Mouse (Mus musculus): ENCODE data around the gene Ccdc88c.

Ccdc88c gene

DNA sequence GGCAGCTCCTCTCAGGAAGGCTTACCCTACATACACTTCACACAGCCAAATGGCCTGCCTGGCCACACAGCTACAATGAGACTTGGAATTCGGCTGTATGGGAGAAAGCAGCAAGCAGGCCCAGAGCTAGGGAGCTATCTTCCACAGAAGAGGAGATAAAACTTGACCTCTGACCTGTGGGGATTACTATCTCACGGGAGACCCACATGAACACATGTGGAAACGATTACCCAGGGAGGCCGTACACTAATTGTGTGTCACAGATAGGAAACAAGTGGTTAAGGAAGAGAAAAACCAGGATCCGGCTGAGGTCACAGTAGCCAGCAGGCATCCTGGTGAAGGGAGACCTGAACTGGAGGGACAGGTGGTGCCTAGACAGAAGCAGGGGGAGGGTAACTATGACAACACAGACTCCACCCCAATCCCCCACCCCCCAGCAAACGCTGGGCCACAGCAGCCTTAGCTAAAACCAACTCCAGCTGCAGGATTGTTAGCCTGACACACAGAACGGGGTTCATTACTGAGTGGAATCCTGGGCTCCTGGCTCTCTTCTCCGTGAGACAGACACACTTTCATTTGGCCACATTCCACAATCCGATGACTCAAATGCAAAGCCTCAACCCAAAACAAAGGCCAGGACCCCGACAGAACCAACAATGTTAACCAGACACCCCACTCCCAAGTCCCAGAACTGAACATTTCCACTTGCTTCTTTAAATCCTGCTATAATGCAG is 30.9 kb downstream of the Ccdc88c start:
- no peak for DNase-seq (ENCODE audit: low read depth)

DNA sequence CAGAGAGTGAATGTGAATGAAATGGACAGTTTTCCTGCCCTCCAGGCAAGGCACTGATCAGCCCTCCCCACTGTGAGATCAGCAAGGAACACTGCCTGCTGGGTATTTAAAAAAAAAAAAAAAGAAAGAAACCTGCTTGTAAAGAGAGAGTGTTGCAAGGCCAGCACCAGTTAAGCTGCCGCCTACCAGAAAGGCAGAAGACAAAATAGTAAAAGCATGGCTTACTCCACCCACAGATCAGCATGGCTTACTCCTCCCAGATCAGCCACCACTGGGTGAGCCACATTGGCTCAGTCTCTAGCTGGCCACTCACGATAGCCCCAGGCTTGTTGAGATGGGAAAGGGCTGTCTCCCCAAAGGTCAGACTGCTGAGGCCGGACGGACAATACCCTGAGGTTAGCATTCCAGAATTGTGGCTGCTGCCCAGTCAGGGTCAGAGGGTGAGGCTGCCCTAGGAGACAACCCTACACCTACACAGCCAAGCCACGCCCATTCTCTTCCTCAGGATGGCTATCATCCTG is 32.4 kb downstream of the Ccdc88c start:
- DNase-seq (ENCODE audit: low read depth) = no peak

DNA sequence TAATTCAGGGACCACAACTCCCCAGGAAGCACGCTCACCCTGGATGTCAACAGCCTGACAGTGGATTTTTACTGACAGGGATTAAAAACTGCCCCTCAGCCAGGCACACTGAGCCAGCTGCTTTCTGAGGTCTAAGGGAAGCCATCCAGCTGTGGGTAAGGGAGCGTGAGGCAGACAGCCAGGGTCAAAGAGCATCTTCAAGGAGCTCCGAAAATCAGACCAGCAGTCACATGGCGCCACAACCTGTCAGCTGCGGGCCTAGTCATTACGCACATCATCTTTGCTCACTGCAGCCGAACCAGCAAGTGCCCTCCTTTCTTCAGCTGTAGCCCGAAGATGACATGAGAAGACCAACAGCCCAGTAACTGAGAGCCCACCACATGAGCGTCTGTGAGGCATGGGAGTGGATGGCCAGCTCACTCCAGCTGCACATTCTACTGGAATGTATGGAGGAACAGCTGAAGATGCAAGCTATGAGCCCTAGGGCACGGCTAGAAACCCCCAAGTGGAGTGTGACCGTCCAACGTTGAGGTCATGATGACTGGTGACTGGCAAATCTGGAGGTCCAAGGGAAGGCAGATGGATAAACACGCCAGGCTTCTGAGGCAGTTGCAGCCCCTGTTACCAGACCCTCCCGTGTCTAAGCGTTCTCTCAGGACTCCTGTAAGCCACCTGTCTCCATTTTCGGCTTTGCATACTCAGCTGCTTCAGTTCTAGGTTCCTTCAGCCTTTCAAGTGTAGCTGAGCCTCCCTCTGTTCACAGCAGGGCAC is 33.1 kb downstream of the Ccdc88c start:
- DNase-seq (ENCODE audit: low read depth) = no peak

DNA sequence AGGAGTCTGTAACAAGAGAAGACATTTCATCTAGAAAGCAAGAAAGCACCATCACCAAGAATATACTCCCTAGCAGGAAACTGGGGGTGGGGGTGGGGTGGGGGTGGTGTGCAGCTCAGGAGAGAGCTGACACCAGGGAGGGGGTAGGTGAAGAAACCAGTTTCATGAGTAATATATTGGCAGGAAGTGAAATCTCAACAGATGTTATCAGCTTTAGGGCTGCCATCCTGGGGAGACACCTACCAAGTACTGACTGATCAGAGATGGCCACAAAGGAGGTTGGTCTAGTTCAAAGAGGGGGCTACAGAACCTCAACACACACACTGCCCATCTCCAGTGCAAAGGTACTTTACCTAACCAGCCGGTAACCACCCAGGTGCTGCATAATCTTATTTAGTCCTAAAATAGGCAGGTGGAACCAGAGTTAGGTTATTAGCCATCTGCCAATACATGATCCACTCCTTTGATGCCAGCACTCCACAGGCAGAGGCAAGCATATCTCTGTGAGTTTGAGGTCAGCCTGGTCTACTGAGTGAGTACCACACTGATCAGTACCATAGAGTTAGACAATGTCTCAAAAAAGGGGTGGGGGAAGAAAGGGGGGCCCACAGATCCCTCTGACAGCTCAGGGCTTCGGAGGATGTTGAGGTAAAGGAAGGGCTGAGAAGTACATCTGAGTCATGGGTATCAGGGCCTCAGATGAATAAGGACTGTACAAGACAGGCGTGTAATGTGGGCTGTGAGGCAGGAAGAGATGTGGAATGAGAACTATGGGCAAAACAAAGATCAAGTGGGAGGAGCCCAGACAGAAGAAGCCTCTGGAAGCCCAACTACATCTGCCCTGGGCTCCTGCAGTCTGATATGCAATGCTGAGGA is 34.5 kb downstream of the Ccdc88c start:
- no peak for DNase-seq (ENCODE audit: low read depth)

DNA sequence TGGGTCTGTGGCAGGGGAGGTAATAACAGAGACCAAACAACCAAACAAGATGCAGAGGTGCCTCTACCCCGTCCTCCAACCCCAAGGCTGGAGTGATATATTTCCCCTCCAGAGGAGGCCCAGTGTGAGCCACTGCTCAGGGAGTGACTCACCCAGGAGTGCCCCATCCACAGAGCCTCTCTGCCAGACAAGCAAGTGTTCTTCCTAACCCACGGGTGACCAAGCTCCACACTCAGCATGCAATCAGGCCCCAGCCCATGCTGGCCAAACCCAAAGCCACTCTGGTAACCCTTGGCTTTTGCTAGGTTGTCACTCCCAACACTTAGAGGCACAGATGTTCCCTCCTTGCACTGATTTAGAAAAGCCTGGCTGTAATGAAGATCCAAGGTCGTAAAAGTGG is 35.7 kb downstream of the Ccdc88c start:
- DNase-seq (ENCODE audit: low read depth) = no peak

DNA sequence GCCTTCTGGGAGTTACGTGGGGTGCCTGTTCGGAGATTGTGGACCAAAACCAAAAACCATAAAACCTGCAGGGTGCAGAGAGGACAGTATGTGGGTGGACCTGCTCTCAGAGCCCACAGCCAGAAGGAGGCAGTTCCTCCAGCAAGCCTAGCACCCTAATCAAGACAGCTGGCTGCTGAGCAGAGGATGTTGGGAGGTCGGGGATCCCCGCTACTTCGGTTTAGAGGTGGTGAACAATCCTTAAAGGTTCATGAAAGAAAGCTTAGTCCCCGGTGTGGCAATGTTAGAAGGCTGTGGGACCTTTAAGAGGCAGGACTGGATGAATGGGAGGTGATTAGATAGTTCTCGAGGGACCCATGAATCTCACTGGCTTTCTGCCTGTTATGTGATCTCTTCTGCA is 36.4 kb downstream of the Ccdc88c start:
- DNase-seq (ENCODE audit: low read depth) = no peak

DNA sequence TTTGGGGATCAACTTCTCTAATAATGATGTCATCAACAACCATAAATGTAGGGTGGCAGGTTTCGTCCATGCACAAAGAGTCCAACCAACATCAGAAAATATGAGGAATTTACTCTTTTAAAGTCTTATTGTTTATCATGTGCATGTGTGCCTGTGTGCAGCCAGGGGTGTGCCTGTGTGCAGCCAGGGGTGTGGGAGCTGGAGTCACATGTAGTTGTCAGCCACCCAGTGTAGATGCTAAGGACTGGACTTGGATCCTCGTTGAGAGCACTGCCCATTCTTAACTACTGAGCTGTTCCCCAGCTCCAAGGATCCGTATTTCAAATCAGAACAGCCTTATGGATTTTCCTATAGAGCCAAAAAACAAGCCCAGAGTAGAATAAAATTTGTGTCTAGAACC is 37.7 kb downstream of the Ccdc88c start:
- DNase-seq (ENCODE audit: low read depth) = no peak

DNA sequence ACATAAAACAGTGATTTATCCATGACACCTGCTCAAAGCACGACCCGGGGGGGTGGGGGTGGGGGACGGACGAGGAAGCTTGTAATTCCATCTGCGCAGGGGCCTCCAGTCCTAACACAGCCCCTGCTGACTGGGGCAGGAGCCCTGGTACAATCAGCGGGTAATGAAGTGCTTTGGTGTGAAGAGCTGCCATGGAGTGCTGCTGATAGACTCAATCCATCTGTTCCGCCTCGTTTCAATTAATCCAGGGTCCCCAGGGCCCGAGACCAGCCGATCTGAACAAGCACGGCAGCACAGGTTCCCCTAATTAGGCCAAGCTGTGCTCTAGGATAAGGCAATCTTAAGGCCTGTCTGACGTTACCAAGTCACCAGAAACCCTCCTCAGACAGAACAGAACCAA is 38.6 kb downstream of the Ccdc88c start:
- no peak for DNase-seq (ENCODE audit: low read depth)

DNA sequence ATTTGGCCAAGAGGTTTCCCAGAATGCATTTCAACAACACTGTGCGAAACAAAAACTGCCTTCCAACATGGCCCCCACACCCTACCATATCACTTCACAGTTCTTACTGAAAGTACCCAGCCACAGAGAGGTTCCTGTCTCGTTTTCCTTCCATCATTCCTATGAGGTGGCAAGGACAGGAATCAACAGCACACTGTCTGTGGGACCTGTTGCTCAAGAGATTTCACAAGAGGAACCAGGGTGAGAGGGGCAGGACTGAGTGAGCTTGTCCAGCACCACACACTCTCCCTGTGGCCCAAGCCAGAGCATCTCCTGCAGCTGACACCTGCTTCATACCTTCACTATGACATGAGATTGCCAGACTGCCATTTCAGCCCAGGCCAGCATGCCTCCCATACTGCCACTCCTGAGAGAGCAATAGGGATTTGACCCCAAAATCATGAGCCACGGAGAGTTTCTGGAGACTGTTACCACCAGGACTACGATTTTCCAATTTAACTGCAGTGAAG is 39.0 kb downstream of the Ccdc88c start:
- DNase-seq (ENCODE audit: low read depth) = no peak

DNA sequence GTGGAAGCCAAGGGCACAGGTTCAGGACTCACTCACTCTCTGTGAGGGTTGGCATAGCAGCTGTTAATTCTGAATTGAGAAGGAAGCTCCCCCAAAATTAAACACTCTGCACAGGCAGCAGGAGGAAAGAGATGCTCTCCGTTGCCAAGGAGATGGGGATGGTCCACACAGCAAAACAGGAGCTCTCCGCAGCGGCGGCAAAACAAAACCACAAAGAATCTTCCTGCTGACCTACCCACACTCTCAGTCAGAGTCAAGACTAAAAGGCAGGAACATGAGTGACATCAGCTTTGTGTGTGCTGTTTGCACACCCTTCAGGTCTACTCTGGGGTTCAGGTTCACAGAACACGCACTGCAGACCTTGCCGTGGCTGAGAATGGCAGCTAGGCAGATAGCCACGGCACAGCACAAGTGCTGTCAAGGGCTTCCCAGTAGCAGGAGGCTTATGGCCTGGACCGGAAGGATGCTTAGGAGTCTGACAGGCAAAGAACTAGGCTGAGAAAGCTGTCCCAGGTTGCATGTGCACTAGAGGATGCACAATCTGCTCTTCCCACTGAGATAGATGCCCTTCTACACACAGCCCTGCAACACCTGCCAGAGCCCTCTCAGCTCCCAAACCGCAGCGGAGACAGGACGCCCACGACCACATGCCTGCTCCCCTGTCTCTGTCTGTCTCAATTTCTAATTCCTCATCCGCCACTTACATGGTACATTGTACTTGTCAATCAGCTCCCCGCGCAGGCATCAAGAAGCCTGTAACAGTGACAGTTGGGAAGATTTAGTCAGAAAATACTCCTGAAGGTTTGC is 40.3 kb downstream of the Ccdc88c start:
- no peak for DNase-seq (ENCODE audit: low read depth)

DNA sequence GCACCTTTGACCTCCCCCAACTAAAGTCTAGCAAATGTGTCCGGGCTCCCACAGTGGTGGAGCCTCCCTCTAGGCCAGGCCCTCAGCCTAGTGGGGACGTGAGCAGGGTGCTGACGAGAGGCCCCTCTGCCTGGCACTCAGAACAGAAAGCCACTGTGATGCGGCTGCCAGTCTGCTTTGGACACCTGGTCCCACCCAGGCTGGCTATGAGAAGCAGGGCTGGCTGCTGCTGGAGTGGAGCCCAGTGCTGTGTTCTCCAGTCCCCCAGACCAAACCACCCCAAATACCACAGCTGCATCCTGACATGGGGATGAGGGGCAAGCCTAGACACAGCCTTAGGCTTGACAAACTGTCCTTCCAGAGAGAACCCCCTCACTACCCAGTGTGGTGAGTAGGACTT is 42.4 kb downstream of the Ccdc88c start:
- DNase-seq (ENCODE audit: low read depth) = no peak

DNA sequence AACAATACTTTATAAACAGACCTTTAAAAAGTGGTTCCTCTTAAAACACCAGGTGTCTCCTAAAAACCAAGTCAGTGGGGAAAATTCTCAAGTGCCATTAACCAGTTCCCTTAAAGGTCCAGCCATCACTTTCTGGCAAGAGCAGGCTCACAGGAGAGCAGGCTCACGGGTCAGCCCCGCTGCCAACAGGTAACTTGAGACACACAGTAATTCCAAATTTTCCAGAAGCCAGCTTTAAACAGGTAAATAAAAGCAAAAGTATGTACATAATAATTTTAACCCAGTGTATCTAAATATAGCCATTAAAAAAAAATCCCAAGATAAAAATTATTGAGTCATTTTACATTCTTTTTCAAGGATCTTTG is 43.1 kb downstream of the Ccdc88c start:
- DNase-seq (ENCODE audit: low read depth) = no peak

DNA sequence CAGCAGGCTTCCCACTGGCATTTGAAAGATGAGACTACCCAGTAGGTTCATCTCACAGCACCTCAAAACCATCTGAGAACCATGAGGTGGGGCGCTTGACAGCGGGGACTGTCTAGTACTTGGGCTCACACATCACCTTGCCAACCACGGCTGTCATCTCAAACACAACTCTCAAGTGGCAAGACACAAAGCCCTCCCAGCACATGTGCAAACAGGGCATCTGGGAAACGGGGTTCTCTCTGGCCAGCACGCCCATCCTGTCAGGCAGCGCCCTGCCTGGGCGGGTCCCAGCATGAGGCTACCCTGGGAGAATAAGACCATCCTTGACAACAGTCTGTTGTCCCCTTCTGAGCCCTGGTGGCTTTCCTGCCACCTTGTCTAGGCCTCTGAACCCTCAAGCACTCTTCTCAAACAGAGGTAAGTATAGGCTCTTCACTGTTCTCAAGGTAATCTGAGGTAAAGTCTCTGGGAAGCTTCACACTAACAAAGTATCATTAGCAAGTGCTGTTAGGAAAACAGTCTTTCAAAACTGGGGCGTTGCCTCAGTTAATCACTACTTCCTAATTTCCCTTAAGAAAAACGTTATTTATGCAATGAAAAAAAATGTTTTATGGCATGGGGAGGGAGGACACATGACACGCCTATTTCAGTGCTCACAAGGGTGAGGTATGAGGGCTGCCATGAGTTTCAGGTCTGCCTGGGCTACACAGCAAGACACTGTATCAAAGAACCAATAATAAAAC is 43.6 kb downstream of the Ccdc88c start:
- DNase-seq (ENCODE audit: low read depth) = no peak

DNA sequence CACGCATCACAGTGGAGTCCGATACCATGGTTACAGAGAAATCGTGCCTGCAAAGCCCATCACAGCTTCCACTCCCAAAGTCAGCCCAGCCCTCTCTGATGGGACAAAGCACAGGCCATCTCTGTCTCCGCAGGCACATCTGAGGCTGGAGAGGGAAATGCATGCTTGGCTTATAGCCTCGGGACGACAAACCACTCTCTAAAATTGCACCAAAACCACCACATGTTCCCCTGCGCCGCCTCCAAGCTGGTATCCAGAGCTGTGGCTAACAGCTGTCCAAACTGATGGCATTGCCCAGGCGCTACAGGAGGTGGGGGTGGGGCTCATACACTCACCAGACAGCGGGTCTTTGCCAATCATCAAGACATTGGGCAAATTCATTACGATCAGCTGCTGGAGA is 45.3 kb downstream of the Ccdc88c start:
- DNase-seq (ENCODE audit: low read depth) = no peak

DNA sequence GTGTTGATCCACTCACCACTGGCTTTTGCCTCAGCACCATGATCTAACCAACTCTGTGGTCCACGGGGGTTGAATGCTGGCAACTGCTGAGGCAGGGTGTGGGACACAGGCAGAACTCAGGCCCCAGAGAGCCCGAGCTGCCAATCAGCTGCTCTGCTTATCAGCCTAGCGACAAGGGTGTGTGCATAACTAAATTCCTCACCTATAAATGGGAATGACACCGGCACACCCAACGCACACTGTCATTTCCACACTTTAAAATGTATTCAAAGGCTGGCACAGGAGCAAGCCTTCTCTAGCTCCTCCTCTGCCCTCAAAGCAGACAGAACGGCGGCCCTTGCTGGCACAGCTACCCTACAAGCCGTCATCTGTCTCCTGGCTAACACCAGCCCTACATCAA is 46.6 kb downstream of the Ccdc88c start:
- DNase-seq (ENCODE audit: low read depth) = no peak

DNA sequence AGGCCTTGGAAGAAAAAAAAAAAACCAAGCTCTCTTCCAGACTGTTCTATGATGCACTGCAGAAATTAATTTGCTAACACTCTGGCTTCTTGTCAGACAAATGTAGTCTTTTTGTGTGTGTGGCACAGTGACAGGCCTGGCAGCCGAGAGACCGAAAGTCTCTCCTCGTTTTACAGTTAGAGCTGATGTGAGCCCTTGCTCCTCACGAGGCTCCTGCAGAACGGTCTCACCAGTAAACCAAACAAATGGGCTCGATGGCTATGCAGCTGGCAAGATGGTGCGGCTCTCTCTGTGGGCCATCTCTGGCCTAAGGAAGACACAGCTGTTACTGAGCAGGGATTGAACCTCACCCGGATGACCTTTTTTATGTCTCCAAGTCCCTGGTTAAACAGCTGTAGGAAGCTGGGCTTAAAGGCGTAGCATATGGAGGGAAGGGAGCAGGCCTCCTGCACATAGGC is 48.3 kb downstream of the Ccdc88c start:
- DNase-seq (ENCODE audit: low read depth) = no peak

DNA sequence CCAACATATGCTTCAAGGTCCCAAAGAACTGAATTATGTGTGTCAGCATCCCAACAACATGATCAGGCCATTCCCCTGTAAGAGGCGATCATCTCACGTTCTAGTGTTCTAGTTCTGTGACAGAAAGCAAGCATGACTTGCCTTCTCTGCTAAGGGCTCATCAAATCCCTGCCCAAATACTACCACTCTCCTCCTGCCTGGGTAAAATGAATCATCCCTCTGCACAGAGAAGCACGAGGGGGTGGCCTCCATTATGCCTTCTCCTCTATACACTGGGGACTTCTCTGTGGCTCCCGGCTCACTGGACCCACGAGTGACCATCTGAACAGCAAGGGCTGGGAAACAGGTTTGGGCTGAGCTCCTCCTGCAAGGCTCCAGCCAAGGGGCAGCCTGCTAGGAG is 49.2 kb downstream of the Ccdc88c start:
- no peak for DNase-seq (ENCODE audit: low read depth)

DNA sequence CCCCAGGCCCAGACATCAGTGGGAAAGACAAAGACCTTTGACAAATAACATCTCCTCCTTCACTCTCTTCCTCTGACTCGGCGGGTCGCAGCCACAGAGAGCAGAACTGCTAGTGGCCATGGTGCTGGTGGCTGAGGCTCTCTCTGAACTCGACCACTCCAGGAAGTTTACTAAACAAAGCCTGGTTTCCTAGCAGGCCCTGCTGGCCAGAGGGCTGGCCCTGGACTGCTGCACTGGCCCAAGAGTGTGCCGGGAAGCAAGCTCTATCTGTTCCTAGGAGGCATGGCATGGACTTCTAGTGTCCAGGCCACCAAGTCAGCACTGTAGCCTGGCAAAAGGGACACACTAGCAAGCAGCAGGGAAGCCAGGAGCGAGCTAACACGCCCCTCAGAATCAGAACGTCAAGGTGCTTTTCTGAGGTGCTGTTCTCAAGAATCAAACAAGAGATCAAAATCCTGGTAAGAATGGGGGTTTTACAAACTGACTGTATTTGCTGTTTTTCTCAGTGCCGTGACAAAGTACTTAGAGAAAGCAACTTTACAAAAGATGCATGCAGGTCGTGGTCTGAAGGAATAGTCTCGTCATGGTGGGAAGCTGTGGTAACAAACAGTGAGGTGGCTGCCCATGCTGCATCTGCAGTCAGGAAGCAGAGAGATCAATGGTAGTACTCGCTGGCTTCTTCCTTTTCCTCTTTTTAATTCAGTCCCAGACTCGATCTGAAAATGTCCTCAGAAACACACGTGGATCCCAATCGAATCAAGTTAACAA is 50.7 kb downstream of the Ccdc88c start:
- DNase-seq (ENCODE audit: low read depth) = no peak

DNA sequence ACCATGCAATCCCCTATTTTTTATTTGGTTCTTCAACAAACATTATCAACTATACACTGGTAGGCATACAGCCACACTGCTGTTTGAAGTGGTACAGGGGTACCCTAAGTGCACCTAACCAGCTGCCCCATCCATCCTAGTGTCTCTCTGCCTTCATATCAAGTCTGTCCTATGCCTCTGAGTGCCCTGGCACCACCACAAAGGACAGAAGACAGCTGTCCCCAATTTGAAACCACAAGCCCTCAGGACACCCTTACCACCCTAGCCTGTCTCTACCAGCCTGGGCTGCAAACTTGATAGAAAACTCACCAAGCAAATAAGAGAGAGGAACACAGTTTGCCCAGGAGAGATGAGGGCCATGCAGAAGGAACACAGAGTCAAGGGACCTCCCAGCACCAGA is 51.3 kb downstream of the Ccdc88c start:
- DNase-seq (ENCODE audit: low read depth) = no peak

DNA sequence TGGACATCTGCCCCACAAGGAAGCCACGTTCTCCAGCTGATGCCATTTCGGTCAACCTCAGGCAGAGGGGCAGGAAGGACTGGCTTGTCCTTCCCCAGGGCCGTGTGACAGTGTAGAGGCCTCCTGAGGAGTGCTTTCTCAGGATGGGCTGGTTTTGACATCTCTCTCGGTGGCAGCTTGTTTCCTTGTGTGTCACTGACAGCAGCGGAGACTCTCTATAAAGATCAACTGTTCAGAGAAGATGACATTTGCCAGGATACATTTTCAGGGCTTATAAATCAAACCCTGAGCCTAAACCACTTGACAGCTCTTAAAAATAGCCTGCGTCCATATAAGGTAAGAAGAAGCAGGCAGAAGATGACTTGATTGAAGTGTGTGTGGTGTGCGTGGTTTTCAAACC is 59.0 kb downstream of the Ccdc88c start:
- DNase-seq (ENCODE audit: low read depth) = no peak
